Mouse (Mus musculus): ENCODE data around the gene Fpgs. TPM values are rescaled to one million over a fixed set of nuclear protein-coding genes. Genes with fewer than 3 reads are reported as not detected.

Gene Fpgs
- polyA plus RNA-seq, 1 experiment from 2014 or later, result 21.9 TPM

- H3K9ac ChIP-seq (ENCODE audit: low read length), result no peak overlapping the region
- H3K4me1 ChIP-seq (replicated peaks; ENCODE audit: control insufficient read depth, insufficient read depth, low read length), result no peaks in the 10 kb centered on the region
- ATAC-seq (replicated peaks; ENCODE audit: low FRiP score) (no peak), DNase-seq (ENCODE audit: low spot score) (no peak)
- no peaks in the 10 kb centered on the region for H3K9me3 ChIP-seq (ENCODE audit: control insufficient read depth, low read length)
- no peaks in the 10 kb centered on the region for H3K27me3 ChIP-seq (ENCODE audit: control insufficient read depth, insufficient read depth, low read length)
- no peak overlapping the region for H3K27ac ChIP-seq (ENCODE audit: low read depth, low read length)
- peaks cover 7% of the 10 kb centered on the region; the same call in 1 of the 2 replicates for H3K36me3 ChIP-seq (ENCODE audit: control insufficient read depth, insufficient read depth, low read length)
- no peak overlapping the region for H3K4me2 ChIP-seq (ENCODE audit: low read depth, low read length, severe bottlenecking)
- WGBS, result 87% methylated on average over 6 of the region's 6 CpGs
- no peak overlapping the region for H3K4me3 ChIP-seq (ENCODE audit: low read depth, low read length)
Observed at GRCm38 (mm10) chr2:32699680-32700079, 4.3 kb downstream of the Fpgs start.

DNA sequence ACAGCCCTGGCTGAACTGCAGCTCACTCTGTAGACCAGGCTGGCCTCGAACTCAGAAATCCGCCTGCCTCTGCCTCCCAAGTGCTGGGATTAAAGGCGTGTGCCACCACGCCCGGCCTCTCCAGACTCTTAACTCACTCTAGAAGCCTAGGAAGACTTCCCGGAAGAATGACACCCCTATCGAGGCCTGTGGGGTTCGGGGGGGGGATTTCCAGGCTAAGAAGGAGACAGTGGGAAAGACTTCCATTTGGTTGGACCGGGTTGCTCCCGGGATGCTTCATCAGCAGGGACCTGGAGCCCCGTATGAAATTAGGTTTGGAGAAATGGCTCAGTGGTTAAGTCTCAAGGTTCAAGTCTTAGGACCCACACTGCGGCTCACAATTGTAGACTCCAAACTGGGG lies 9.3 kb downstream of the Fpgs start:
- ATAC-seq (replicated peaks; ENCODE audit: low FRiP score) (no peak), DNase-seq (ENCODE audit: low spot score) (no peak)
- H3K36me3 ChIP-seq (ENCODE audit: control insufficient read depth, insufficient read depth, low read length), result no peaks in the 10 kb centered on the region
- H3K4me2 ChIP-seq (ENCODE audit: low read depth, low read length, severe bottlenecking), result peak overlapping the region; percentile 93; the same call in 1 of the 2 replicates
- WGBS, result 88% methylated on average over 12 of the region's 12 CpGs
- peak overlapping the region; percentile 75; the same call in 1 of the 2 replicates for H3K4me3 ChIP-seq (ENCODE audit: low read depth, low read length)
- no peak overlapping the region for H3K27ac ChIP-seq (ENCODE audit: low read depth, low read length)
- peaks cover 4% of the 10 kb centered on the region; the same call in 1 of the 2 replicates for H3K4me1 ChIP-seq (replicated peaks; ENCODE audit: control insufficient read depth, insufficient read depth, low read length)
- H3K9ac ChIP-seq (ENCODE audit: low read length), result peak overlapping the region; percentile 59; the same call in 1 of the 2 replicates
- no peaks in the 10 kb centered on the region for H3K9me3 ChIP-seq (ENCODE audit: control insufficient read depth, low read length)
- H3K27me3 ChIP-seq (ENCODE audit: control insufficient read depth, insufficient read depth, low read length), result no peaks in the 10 kb centered on the region

GRCm38 (mm10) chr2:32693823-32694411 lies 10.0 kb downstream of the Fpgs start:
- Histone ChIP-seq H3K4me3 (ENCODE audit: low read depth, low read length) (peak overlapping the region; percentile 75), H3K9ac (ENCODE audit: low read length) (peak overlapping the region; percentile 83), H3K4me1 (replicated peaks; ENCODE audit: control insufficient read depth, insufficient read depth, low read length) (peaks cover 4% of the 10 kb centered on the region; the same call in 1 of the 2 replicates), H3K27me3 (ENCODE audit: control insufficient read depth, insufficient read depth, low read length) (no peaks in the 10 kb centered on the region), H3K27ac (ENCODE audit: low read depth, low read length) (peak overlapping the region; percentile 46; the same call in 1 of the 2 replicates), H3K4me2 (ENCODE audit: low read depth, low read length, severe bottlenecking) (peak overlapping the region; percentile 93), H3K9me3 (ENCODE audit: control insufficient read depth, low read length) (no peaks in the 10 kb centered on the region), H3K36me3 (ENCODE audit: control insufficient read depth, insufficient read depth, low read length) (no peaks in the 10 kb centered on the region)
- WGBS, result under 1% methylated on average over 51 of the region's 51 CpGs
- peak; percentile 98 for DNase-seq (ENCODE audit: low spot score)
- ATAC-seq (replicated peaks; ENCODE audit: low FRiP score), result peak; percentile 99

GRCm38 (mm10) chr2:32693282-32693681 lies 10.7 kb downstream of the Fpgs start:
- Histone ChIP-seq H3K27ac (ENCODE audit: low read depth, low read length) (no peak overlapping the region), H3K9ac (ENCODE audit: low read length) (peak overlapping the region; percentile 83), H3K4me1 (replicated peaks; ENCODE audit: control insufficient read depth, insufficient read depth, low read length) (peaks cover 4% of the 10 kb centered on the region; the same call in 1 of the 2 replicates), H3K4me3 (ENCODE audit: low read depth, low read length) (peak overlapping the region; percentile 75), H3K36me3 (ENCODE audit: control insufficient read depth, insufficient read depth, low read length) (no peaks in the 10 kb centered on the region), H3K9me3 (ENCODE audit: control insufficient read depth, low read length) (no peaks in the 10 kb centered on the region), H3K27me3 (ENCODE audit: control insufficient read depth, insufficient read depth, low read length) (no peaks in the 10 kb centered on the region), H3K4me2 (ENCODE audit: low read depth, low read length, severe bottlenecking) (peak overlapping the region; percentile 93)
- ATAC-seq (replicated peaks; ENCODE audit: low FRiP score) (no peak), DNase-seq (ENCODE audit: low spot score) (no peak)
- WGBS, result 23% methylated on average over 7 of the region's 7 CpGs

DNA sequence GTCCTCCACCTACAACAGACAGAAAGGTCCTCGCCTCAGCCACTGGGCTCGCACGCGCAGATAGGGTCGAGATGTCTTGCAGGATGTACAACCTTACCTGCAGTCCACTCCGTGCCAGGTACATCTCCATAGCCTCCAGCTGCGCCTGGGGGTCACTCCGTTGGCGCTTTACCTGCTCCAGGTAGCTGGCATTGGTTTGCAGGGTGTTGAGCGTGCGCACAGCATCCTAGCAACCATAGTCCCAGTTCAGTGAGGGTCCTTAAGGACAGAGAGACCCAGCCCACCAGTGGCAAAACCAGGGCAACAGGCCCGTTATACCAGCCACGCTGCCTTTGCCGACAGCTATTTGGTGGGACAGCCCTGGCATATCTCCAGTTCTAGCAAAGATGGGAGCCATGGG lies 11.4 kb downstream of the Fpgs start:
- Histone ChIP-seq H3K27me3 (ENCODE audit: control insufficient read depth, insufficient read depth, low read length) (no peaks in the 10 kb centered on the region), H3K27ac (ENCODE audit: low read depth, low read length) (no peak overlapping the region), H3K4me1 (replicated peaks; ENCODE audit: control insufficient read depth, insufficient read depth, low read length) (peaks cover 4% of the 10 kb centered on the region; the same call in 1 of the 2 replicates), H3K9ac (ENCODE audit: low read length) (no peak overlapping the region), H3K4me2 (ENCODE audit: low read depth, low read length, severe bottlenecking) (no peak overlapping the region), H3K9me3 (ENCODE audit: control insufficient read depth, low read length) (no peaks in the 10 kb centered on the region), H3K4me3 (ENCODE audit: low read depth, low read length) (no peak overlapping the region), H3K36me3 (ENCODE audit: control insufficient read depth, insufficient read depth, low read length) (no peaks in the 10 kb centered on the region; the same call in 1 of the 2 replicates)
- no peak for ATAC-seq (replicated peaks; ENCODE audit: low FRiP score)
- DNase-seq (ENCODE audit: low spot score), result no peak
- 93% methylated on average over 14 of the region's 14 CpGs for WGBS

DNA sequence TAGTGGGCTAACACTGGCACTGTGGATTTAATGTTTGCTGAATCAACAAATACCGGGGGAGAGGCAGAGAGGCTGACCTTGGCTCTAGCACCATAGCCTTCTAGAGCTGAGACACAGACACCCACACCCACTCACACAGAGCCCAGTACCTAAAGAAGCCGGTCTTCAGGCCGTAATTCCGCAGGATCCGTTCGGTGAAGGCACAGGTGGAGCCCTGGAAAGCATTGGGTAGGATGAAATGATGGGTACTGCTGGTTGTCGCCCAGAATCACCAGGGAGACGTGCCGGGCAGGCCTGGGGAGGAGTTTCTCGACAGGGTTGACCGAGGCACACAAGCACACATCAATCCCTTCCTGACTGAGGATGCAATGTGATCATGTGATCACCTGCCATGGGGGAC lies 12.9 kb downstream of the Fpgs start:
- Histone ChIP-seq H3K4me2 (ENCODE audit: low read depth, low read length, severe bottlenecking) (no peak overlapping the region), H3K36me3 (ENCODE audit: control insufficient read depth, insufficient read depth, low read length) (no peaks in the 10 kb centered on the region; the same call in 1 of the 2 replicates), H3K9ac (ENCODE audit: low read length) (no peak overlapping the region), H3K4me1 (replicated peaks; ENCODE audit: control insufficient read depth, insufficient read depth, low read length) (peaks cover 4% of the 10 kb centered on the region; the same call in 1 of the 2 replicates), H3K27me3 (ENCODE audit: control insufficient read depth, insufficient read depth, low read length) (no peaks in the 10 kb centered on the region), H3K27ac (ENCODE audit: low read depth, low read length) (no peak overlapping the region), H3K9me3 (ENCODE audit: control insufficient read depth, low read length) (no peaks in the 10 kb centered on the region), H3K4me3 (ENCODE audit: low read depth, low read length) (no peak overlapping the region)
- WGBS, result 88% methylated on average over 11 of the region's 11 CpGs
- ATAC-seq (replicated peaks; ENCODE audit: low FRiP score), result no peak
- DNase-seq (ENCODE audit: low spot score), result no peak

DNA sequence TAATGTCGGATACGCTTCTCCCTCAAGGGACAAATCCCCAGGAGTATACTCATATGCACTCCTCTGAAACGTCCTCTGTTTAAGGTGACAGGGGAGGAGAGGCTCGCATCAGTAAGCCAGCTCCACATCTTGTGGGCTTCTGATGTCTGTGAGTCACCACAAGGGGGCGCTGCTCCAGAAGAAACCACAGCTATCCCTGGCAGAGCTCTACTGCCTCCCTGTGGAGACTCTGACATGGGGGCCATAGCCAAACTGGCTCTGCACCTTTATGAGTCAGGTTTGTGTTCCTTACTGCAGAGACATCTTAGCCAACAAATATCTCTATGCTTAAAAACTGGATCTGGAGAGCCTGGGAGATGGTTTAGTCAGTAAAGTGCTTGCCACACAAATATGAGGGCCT lies 14.5 kb downstream of the Fpgs start:
- Histone ChIP-seq H3K9me3 (ENCODE audit: control insufficient read depth, low read length) (no peaks in the 10 kb centered on the region), H3K9ac (ENCODE audit: low read length) (no peak overlapping the region), H3K27me3 (ENCODE audit: control insufficient read depth, insufficient read depth, low read length) (no peaks in the 10 kb centered on the region), H3K27ac (ENCODE audit: low read depth, low read length) (no peak overlapping the region), H3K4me1 (replicated peaks; ENCODE audit: control insufficient read depth, insufficient read depth, low read length) (peaks cover 4% of the 10 kb centered on the region; the same call in 1 of the 2 replicates), H3K36me3 (ENCODE audit: control insufficient read depth, insufficient read depth, low read length) (no peaks in the 10 kb centered on the region; the same call in 1 of the 2 replicates), H3K4me3 (ENCODE audit: low read depth, low read length) (no peak overlapping the region), H3K4me2 (ENCODE audit: low read depth, low read length, severe bottlenecking) (no peak overlapping the region)
- WGBS, result 17% methylated on average over 5 of the region's 5 CpGs
- no peak for ATAC-seq (replicated peaks; ENCODE audit: low FRiP score)
- peak; percentile 93 for DNase-seq (ENCODE audit: low spot score)

DNA sequence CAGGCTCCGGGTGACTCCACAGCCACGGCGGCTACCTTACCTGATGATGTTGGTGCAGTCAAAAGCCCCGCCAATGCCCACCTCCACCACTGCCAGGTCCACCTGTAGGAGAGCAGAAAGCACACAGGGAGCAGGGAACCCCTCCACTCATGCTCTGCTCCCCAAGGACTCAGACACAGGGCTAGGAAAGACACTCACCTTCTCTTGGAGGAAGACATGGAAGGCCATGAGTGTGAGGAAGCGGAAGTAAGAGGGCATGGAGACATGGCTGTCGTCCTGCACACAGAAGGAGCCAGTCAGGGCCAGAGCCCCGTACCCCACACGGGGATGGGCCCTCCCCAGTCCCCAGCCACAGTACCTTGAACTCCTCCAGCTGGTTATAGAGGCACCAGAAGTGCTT lies 16.4 kb downstream of the Fpgs start:
- H3K4me1 ChIP-seq (replicated peaks; ENCODE audit: control insufficient read depth, insufficient read depth, low read length), result no peaks in the 10 kb centered on the region
- ATAC-seq (replicated peaks; ENCODE audit: low FRiP score) (no peak), DNase-seq (ENCODE audit: low spot score) (no peak)
- H3K4me2 ChIP-seq (ENCODE audit: low read depth, low read length, severe bottlenecking), result no peak overlapping the region
- no peaks in the 10 kb centered on the region for H3K27me3 ChIP-seq (ENCODE audit: control insufficient read depth, insufficient read depth, low read length)
- H3K4me3 ChIP-seq (ENCODE audit: low read depth, low read length), result no peak overlapping the region
- no peaks in the 10 kb centered on the region for H3K9me3 ChIP-seq (ENCODE audit: control insufficient read depth, low read length)
- H3K36me3 ChIP-seq (ENCODE audit: control insufficient read depth, insufficient read depth, low read length), result no peaks in the 10 kb centered on the region; the same call in 1 of the 2 replicates
- no peak overlapping the region for H3K9ac ChIP-seq (ENCODE audit: low read length)
- no peak overlapping the region for H3K27ac ChIP-seq (ENCODE audit: low read depth, low read length)
- 90% methylated on average over 8 of the region's 8 CpGs for WGBS

DNA sequence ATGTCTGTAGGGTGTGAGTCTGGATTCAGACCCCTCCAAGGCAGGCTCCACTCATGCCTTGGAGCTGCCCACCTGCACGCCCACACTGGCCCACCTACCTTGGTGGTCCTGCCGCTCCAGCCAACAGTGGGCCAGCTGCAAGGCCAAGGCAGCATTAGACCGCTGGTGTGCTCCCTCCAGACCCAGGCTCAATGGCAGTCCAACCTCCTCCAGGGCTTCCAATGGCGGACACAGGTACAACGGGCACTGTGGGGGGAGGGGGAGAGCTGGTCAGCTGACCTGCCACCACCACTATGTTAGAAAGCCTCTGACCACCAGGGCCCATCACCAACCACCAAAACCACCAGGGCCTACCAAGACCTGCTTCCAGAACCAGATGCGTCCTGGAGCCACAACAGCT lies 17.3 kb downstream of the Fpgs start:
- ATAC-seq (replicated peaks; ENCODE audit: low FRiP score), result no peak
- WGBS, result 85% methylated on average over 6 of the region's 6 CpGs
- no peak for DNase-seq (ENCODE audit: low spot score)
- Histone ChIP-seq H3K4me2 (ENCODE audit: low read depth, low read length, severe bottlenecking) (no peak overlapping the region), H3K9me3 (ENCODE audit: control insufficient read depth, low read length) (no peaks in the 10 kb centered on the region), H3K4me3 (ENCODE audit: low read depth, low read length) (no peak overlapping the region), H3K27me3 (ENCODE audit: control insufficient read depth, insufficient read depth, low read length) (no peaks in the 10 kb centered on the region), H3K36me3 (ENCODE audit: control insufficient read depth, insufficient read depth, low read length) (no peaks in the 10 kb centered on the region; the same call in 1 of the 2 replicates), H3K4me1 (replicated peaks; ENCODE audit: control insufficient read depth, insufficient read depth, low read length) (no peaks in the 10 kb centered on the region), H3K9ac (ENCODE audit: low read length) (no peak overlapping the region), H3K27ac (ENCODE audit: low read depth, low read length) (no peak overlapping the region)

Measured in forebrain, embryonic 11.5 days (tissue).